ENCODE assay signal across 22 mouse cellular contexts in the genomic region with DNA sequence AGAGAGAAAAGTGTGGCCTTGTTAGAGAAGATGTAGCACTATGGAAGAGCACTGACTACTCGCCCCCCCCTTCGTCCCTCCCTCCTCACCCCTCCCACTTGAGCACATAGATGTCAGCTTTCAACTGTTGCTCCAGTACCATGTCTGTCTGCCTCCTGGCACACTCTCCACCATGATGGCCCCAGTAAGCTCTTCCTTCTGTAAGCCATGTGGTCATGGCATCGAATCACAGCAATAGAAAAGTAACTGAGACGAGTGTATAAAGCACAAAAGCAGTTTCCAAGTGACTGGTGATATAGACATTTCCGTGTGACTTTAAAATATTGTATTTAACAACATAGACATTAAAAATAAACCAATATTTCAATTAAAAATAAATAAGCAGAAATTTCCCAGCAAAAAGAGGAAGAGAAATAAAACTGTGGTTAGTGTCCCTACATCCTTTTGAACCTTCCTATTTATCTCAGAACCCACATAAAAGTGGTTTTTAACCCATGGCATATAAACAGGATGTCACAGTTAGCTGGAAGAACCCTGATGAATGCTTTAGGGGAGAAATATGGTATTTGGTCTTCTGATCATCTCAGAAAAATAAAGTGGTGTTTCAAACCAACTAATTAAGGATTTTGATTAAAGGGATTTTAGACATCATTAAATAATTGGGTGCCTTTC.
"Had no signal": no experiment of that assay in that cellular context is flagged by ENCODE, and none has a peak within 500 bp of the region (broad histone marks: within the 10 kb centered on the region; RNA-seq: fewer than 3 reads in every experiment).

No protein-coding gene starts in this region.

- ATAC-seq: liver, embryonic 12.5 days; midbrain, embryonic 13.5 days had no signal

- H3K4me2 ChIP-seq: kidney, embryonic 15.5 days; limb, embryonic 13.5 days; liver, embryonic 12.5 days; liver, embryonic 15.5 days; lung, embryonic 15.5 days; midbrain, embryonic 13.5 days; stomach, embryonic 15.5 days had no signal

- H3K4me1 ChIP-seq: kidney, embryonic 15.5 days; liver, embryonic 12.5 days; liver, embryonic 15.5 days; midbrain, embryonic 13.5 days; stomach, embryonic 15.5 days had no signal

- H3K27ac ChIP-seq: kidney, embryonic 15.5 days; limb, embryonic 10.5 days; limb, embryonic 13.5 days; liver, embryonic 12.5 days; liver, embryonic 15.5 days; lung, embryonic 15.5 days; midbrain, embryonic 13.5 days; stomach, embryonic 15.5 days had no signal

- H3K9ac ChIP-seq: kidney, embryonic 15.5 days; limb, embryonic 13.5 days; liver, embryonic 12.5 days; liver, embryonic 15.5 days; lung, embryonic 15.5 days; midbrain, embryonic 13.5 days; stomach, embryonic 15.5 days had no signal

- H3K4me3 ChIP-seq: kidney, embryonic 15.5 days; limb, embryonic 10.5 days; limb, embryonic 13.5 days; liver, embryonic 12.5 days; liver, embryonic 15.5 days; lung, embryonic 15.5 days; midbrain, embryonic 13.5 days; stomach, embryonic 15.5 days had no signal

- DNase-seq: kidney, adult 11 months; kidney, adult 8-10 months; kidney, postnatal 10 days; kidney, postnatal 36 days; layer of hippocampus, postnatal 36 days; liver; lung, adult 18-20 months; lung, postnatal 10 days; lung, postnatal 36 days; right cerebral cortex, adult 18-20 months; right cerebral cortex, postnatal 14 days; right cerebral cortex, postnatal 4 days; thymus, adult 18-20 months; thymus, postnatal 14 days had no signal

- H3K27me3 ChIP-seq: kidney, embryonic 15.5 days; limb, embryonic 13.5 days; liver, embryonic 12.5 days; liver, embryonic 15.5 days; lung, embryonic 15.5 days; midbrain, embryonic 13.5 days; stomach, embryonic 15.5 days had no signal

- H3K9me3 ChIP-seq: kidney, embryonic 15.5 days; limb, embryonic 10.5 days; limb, embryonic 13.5 days; liver, embryonic 12.5 days; liver, embryonic 15.5 days; lung, embryonic 15.5 days; midbrain, embryonic 13.5 days; stomach, embryonic 15.5 days had no signal

- H3K36me3 ChIP-seq: kidney, embryonic 15.5 days; limb, embryonic 10.5 days; limb, embryonic 13.5 days; liver, embryonic 12.5 days; liver, embryonic 15.5 days; lung, embryonic 15.5 days; midbrain, embryonic 13.5 days; stomach, embryonic 15.5 days had no signal
